ENCODE assay signal across 18 mouse cellular contexts in genomic region chr2:160067904-160068303, GRCm38 (mm10).
DNase-seq lines count a peak whose midpoint lies in the region; TF ChIP-seq lines count a peak whose summit lies in the region.
"Had no signal": no experiment of that assay in that cellular context is flagged by ENCODE, and none has a peak within 500 bp of the region (broad histone marks: within the 10 kb centered on the region; RNA-seq: fewer than 3 reads in every experiment).

No protein-coding gene starts in this region.

- no peaks in the 10 kb centered on the region for H3K79me2 ChIP-seq in macrophage (ENCODE audit: inconsistent target)

- H3K4me3 ChIP-seq in lung, adult 2 months (replicated peaks; ENCODE audit: extremely low read depth, low read depth, low read length), result no peak overlapping the region
- H3K4me3 ChIP-seq in macrophage (ENCODE audit: inconsistent target), result no peak overlapping the region
- H3K4me3 ChIP-seq: embryonic facial prominence, embryonic 12.5 days; forebrain, embryonic 12.5 days; hindbrain, embryonic 10.5 days; hindbrain, embryonic 15.5 days had no signal

- peak overlapping the region; percentile 43; the same call in 1 of the 2 replicates for H3K27ac ChIP-seq in macrophage
- H3K27ac ChIP-seq: embryonic facial prominence, embryonic 12.5 days; forebrain, embryonic 12.5 days; hindbrain, embryonic 10.5 days had no signal

- no peak for TF ChIP-seq CTCF in lung, adult 2 months (IDR thresholded peaks at IDR 0.05; ENCODE audit: insufficient read depth, low read length)

- H3K4me1 ChIP-seq in lung, adult 2 months (ENCODE audit: control insufficient read depth, insufficient read depth, low read length), result no peaks in the 10 kb centered on the region

- WGBS in lung, adult 2 months, result 75% methylated on average over 9 of the region's 9 CpGs
- WGBS in macrophage (ENCODE audit: missing documents), result 74% methylated on average over 9 of the region's 9 CpGs

- peak; percentile 93 for DNase-seq in heart, adult 11 months
- no peak for DNase-seq in heart, postnatal 10 days
- DNase-seq in lung, adult 18-20 months, result peak; percentile 11 to 23
- DNase-seq in lung, adult 2 months, result no peak
- peak; percentile 19 for DNase-seq in brain, adult 2 months (ENCODE audit: low read depth, low spot score)
- DNase-seq in kidney, adult 8-10 months, result no peak
- DNase-seq: adrenal gland, postnatal 25 days; cerebellum, adult 11-12 months; cerebellum, adult 9-10 months; cerebellum, postnatal 25 days; gastrocnemius, postnatal 14 days; kidney, adult 2 months had no signal

- intact Hi-C loops in heart, postnatal 10 days (cut with DNase I), result no loop called here

- no peak for TF ChIP-seq POLR2A in lung, adult 2 months (IDR thresholded peaks at IDR 0.05; ENCODE audit: borderline replicate concordance, extremely low read depth, low read depth, low read length)

- H3K36me3 ChIP-seq in macrophage (ENCODE audit: inconsistent target), result no peaks in the 10 kb centered on the region
- H3K36me3 ChIP-seq: embryonic facial prominence, embryonic 12.5 days; forebrain, embryonic 12.5 days; G1E; hindbrain, embryonic 10.5 days; hindbrain, embryonic 15.5 days had no signal

Comparison
In these comparisons a context has a peak if more than half of its experiments do, and no peak if none do; other contexts are left out.
1. DNase-seq: peak in heart, adult 11 months (single experiment), lung, adult 18-20 months (2 of 2) and brain, adult 2 months (single experiment); none in heart, postnatal 10 days (0 of 2), lung, adult 2 months (single experiment) and kidney, adult 8-10 months (0 of 2).